Mouse (Mus musculus) ES-Bruce4 (cell line): Measurements from ENCODE around the gene Mia. TPM values are rescaled to one million over a fixed set of nuclear protein-coding genes. Genes with fewer than 3 reads are reported as not detected.
A peak's percentile ranks its signal among the peaks of the same experiment; 100 is the strongest.

ENCODE experiments used
- H3K27ac ChIP-seq: 2 replicates; pipeline ENCODE4 v1.5.1; 2012; ENCODE audit warnings: low read length, inconsistent platforms; ENCODE audit not compliant: insufficient read depth
- H3K27me3 ChIP-seq: 2 replicates; pipeline ENCODE4 v1.6.1; 2012; ENCODE audit warnings: mild to moderate bottlenecking, low read length, inconsistent platforms; ENCODE audit not compliant: control insufficient read depth, poor library complexity, insufficient read depth, severe bottlenecking
- H3K36me3 ChIP-seq: 2 replicates; pipeline ENCODE4 v1.6.1; 2012; ENCODE audit warnings: inconsistent platforms, mild to moderate bottlenecking, low read length, moderate library complexity; ENCODE audit not compliant: control insufficient read depth, poor library complexity, insufficient read depth, severe bottlenecking
- H3K4me1 ChIP-seq: one replicate; pipeline ENCODE4 v1.8.1; 2011; ENCODE audit warnings: low read length; ENCODE audit not compliant: control insufficient read depth, insufficient read depth
- H3K4me3 ChIP-seq: 2 replicates; pipeline ENCODE4 v1.5.1; 2011; ENCODE audit warnings: low read depth, mild to moderate bottlenecking, low read length
- H3K9ac ChIP-seq: 2 replicates; pipeline ENCODE4 v1.6.1; 2012; ENCODE audit warnings: low read depth, mild to moderate bottlenecking, inconsistent platforms; ENCODE audit not compliant: poor library complexity, severe bottlenecking
- H3K9me3 ChIP-seq: replicated peaks from 2 replicates; pipeline ENCODE4 v1.6.1; 2012; ENCODE audit warnings: mild to moderate bottlenecking, low read length, inconsistent platforms; ENCODE audit not compliant: control insufficient read depth, poor library complexity, insufficient read depth, severe bottlenecking
- CTCF ChIP-seq: IDR thresholded peaks from one replicate; pipeline ENCODE4 v1.8.1; 2011; ENCODE audit warnings: low read depth, low read length
- EP300 ChIP-seq: IDR thresholded peaks from 2 replicates; pipeline ENCODE4 v1.6.1; 2011; ENCODE audit warnings: low read depth, low read length; ENCODE audit not compliant: insufficient read depth
- POLR2A ChIP-seq: IDR thresholded peaks from one replicate; pipeline ENCODE4 v1.8.1; 2011; ENCODE audit warnings: low read length; ENCODE audit not compliant: insufficient read depth
- polyA plus RNA-seq: library from polyadenylated mRNA; stranded (reverse); fragments of >200 nt; gene quantifications from 2 replicates; pipeline ENCODE4 v1.2.4, GENCODE M21; 2011; ENCODE audit warnings: low read depth; ENCODE audit not compliant: missing spikeins, insufficient read depth, insufficient read length

The Mia gene
- polyA plus RNA-seq, 1 experiment, result 1.0 TPM

DNA sequence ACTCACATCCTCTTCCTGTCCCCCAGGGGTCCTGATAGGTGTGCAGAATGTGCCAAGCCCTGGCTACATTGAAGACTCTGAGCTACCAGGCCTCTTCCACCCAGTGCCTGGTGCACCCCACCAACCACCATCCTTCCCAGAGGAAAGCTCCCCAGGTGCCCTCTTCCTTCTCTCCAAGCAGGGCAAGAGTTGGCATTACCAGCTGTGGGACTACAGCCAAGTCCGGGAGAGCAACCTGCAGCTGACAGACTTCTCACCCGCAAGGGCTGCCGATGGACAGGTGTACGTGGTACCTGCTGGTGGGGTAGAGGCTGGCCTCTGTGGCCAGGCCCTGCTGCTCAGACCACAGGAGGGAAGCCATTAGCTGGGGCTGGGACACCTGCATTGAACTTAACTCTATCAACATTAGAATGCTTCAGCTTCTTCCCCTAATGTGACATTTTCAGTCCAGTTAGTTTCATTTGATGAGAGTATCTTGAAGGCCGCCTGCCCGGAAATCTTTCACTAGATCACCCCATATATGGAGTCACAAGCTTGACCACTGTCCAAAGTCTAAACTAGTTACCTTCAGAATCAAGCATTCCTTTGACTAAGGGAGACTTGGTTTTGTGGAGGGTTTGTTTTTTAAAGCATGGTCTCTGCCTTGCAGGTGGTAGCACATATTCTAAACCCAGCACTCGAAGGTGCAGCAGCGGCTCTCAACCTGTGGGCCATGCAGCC is 22.9 kb upstream of the Mia start:
- H3K27me3 ChIP-seq, result no peaks in the 10 kb centered on the region
- no peaks in the 10 kb centered on the region for H3K9me3 ChIP-seq
- H3K4me1 ChIP-seq, result no peaks in the 10 kb centered on the region
- no peak overlapping the region for H3K4me3 ChIP-seq
- no peak overlapping the region for H3K9ac ChIP-seq
- no peak overlapping the region for H3K27ac ChIP-seq
- TF ChIP-seq EP300 (no peak), POLR2A (no peak), CTCF (no peak)
- H3K36me3 ChIP-seq, result no peaks in the 10 kb centered on the region

DNA sequence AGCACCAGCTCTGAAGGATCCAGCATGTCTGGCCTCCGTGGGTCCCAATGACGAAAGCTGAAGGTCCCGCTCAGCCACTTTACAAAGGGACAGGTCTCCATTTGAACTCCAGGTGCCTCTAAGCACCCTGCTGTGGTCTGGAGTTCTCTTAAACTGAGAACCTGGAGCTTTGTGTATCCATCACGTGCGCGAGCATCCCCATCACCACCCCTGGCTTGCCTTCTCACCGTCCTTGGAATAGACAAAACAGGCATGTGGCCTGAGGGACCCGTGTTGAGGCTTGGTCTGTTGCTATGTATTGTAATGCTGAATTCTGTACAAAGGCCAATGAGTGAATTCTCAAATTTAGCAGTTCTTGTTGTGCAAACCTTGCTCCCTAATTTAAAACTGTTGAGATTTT is 17.8 kb upstream of the Mia start:
- Histone ChIP-seq H3K4me1 (peaks cover under 1% of the 10 kb centered on the region), H3K27me3 (no peaks in the 10 kb centered on the region), H3K36me3 (peaks cover 9% of the 10 kb centered on the region), H3K27ac (0 out of 2 replicates have a peak overlapping the region, but pooled peaks have one; percentile 15), H3K9me3 (no peaks in the 10 kb centered on the region), H3K9ac (no peak overlapping the region), H3K4me3 (no peak overlapping the region)
- TF ChIP-seq EP300, result peak; percentile 88
- no peak for TF ChIP-seq POLR2A

DNA sequence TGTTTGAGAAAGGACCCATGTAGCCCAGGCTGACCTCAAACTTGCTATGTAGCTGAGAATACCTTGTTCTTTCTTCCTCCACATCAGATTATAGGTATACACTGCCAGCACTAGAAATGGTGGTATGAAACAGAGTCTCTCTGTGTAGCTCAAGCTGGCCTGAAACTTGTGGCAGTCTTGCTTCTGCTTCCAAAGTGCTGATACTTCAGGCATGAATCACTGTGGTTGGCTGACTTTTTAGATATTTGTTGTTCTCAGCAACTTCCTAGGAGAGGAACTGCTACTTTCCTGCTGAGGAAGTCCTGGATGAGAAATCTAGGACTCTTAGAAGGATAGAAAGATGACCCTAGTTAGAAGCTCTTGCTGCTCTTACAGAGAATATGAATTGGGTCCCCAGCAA is 17.4 kb upstream of the Mia start:
- H3K27me3 ChIP-seq, result no peaks in the 10 kb centered on the region

DNA sequence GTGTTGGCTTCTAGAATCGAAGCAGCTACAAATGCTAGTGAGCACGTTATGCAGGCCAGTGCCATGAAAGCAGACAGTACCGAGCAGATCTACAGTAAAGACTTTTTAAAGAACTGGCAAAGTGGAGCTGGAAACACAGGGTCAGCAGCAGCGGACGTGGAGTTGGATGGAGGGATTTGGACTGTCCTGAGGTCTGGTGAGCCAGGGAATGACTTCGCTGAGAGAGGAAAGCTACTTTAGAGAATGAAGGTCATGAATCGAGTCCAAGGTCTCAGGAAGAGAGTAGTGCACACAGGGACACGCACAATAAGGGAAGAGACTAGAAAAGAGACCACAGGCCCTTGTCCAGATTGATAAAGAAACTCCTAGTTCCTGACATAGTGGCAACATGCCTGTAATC is 16.7 kb upstream of the Mia start:
- H3K27ac ChIP-seq, result peak overlapping the region; percentile 48
- peaks cover 4% of the 10 kb centered on the region for H3K4me1 ChIP-seq
- peak overlapping the region; percentile 53 for H3K4me3 ChIP-seq
- peak overlapping the region; percentile 66 for H3K9ac ChIP-seq
- no peak for TF ChIP-seq CTCF
- no peaks in the 10 kb centered on the region for H3K27me3 ChIP-seq
- H3K9me3 ChIP-seq, result no peaks in the 10 kb centered on the region
- peaks cover 20% of the 10 kb centered on the region for H3K36me3 ChIP-seq

More for the DNA sequence above, 17.4 kb upstream of the Mia start:
- no peak overlapping the region for H3K9ac ChIP-seq
- TF ChIP-seq CTCF, result no peak
- TF ChIP-seq POLR2A, result no peak
- no peak for TF ChIP-seq EP300
- H3K27ac ChIP-seq, result 0 out of 2 replicates have a peak overlapping the region, but pooled peaks have one; percentile 15
- no peaks in the 10 kb centered on the region for H3K9me3 ChIP-seq
- H3K36me3 ChIP-seq, result peaks cover 13% of the 10 kb centered on the region
- H3K4me3 ChIP-seq, result no peak overlapping the region
- H3K4me1 ChIP-seq, result peaks cover 4% of the 10 kb centered on the region

DNA sequence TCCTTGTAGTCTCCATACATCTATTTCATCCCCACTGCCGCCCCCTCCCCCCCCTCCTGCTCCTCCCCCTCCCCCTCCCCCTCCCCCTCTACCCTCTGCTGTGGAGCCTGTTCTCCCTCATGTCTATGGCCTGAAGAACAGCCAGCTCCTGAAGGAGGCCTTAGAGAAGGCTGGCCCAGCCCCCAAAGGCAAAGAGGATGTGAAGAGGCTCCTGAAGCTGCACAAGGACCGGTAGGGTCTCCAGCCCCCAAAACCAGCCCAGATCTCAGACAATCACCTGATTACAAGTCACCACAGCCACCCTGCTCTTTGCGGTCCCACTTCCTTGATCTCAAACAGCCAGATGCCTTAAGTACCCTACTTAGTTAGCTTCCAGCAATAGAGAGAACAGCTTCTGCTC is 16.2 kb upstream of the Mia start:
- peak overlapping the region; percentile 66 for H3K9ac ChIP-seq
- H3K9me3 ChIP-seq, result no peaks in the 10 kb centered on the region
- H3K4me3 ChIP-seq, result peak overlapping the region; percentile 53
- H3K27ac ChIP-seq, result peak overlapping the region; percentile 48
- H3K4me1 ChIP-seq, result peaks cover 4% of the 10 kb centered on the region
- H3K27me3 ChIP-seq, result no peaks in the 10 kb centered on the region
- TF ChIP-seq EP300 (no peak), CTCF (no peak), POLR2A (no peak)
- peaks cover 25% of the 10 kb centered on the region for H3K36me3 ChIP-seq

DNA sequence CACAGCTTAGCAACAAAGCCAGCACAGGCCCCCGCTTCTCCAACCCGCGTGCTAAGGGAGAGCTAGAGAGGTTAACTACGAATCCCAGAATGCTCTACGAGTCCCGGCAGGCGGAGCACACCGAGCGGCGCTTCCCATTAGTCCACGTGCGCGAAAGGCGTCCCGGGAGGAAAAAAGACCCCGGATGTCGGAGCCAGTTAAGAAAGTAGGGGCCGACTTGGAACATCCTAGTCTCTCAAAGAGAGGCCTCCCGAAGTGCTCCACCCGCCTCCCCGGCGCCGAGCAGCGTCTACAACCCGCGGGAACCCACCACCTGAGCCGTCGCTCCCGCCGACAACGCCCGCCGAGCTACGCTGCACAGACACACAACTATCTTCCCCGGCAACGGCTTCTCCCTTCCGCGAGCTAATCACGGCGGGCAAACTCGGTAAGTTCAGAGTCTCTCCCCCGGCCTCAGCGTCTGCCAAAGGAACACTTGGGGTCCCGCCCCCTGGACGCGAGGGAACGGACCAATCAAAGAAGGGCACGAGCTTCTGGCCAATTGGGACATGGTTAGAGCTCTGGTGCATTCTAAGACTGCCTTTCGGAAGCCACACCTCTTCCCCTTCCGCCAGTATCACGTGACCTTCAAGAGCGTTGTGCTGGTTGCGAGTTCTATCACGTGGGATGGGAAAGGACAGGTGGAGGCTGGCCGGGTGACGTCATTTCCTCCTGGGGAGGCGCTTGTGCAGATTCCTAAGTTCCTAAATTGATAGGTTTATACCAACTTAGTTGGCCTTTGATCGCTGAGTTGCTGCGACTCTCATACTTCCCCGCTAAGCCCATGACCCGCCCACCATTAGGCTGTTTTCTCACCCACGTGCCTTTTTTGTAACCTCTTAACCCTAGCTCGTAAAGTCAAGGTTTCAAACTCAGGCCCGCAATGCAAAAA is 15.0 kb upstream of the Mia start, which contains the start of the genes BC024978 and Snrpa:
BC024978 (plus strand) TSS at position 101 of the 931 bp plus-strand sequence.
Snrpa (minus strand) TSS at position 591 of the 931 bp plus-strand sequence.
- H3K36me3 ChIP-seq, result peaks cover 37% of the 10 kb centered on the region
- H3K9me3 ChIP-seq, result no peaks in the 10 kb centered on the region

More for the DNA sequence above, 15.0 kb upstream of the Mia start, which contains the start of the genes BC024978 and Snrpa:
- peaks cover 4% of the 10 kb centered on the region for H3K4me1 ChIP-seq
- H3K9ac ChIP-seq, result peak within 1 kb of the TSS; percentile 84
- TF ChIP-seq POLR2A, result peak; percentile 64
- TF ChIP-seq EP300, result 0 out of 2 replicates have a peak, but pooled peaks have one; percentile 48
- TF ChIP-seq CTCF, result no peak
- peak within 1 kb of the TSS; percentile 86 for H3K27ac ChIP-seq
- H3K27me3 ChIP-seq, result no peaks in the 10 kb centered on the region
- H3K4me3 ChIP-seq, result peak within 1 kb of the TSS; percentile 88
